Mouse (Mus musculus) stomach, postnatal 0 days (tissue): ENCODE measurements at regions not wholly inside any gene's neighbourhood (a gene's known extent, or its start where the extent isn't known, plus 50 kb on each side); places are given as distances from the start of the nearest gene placed in this dataset.

Source experiments
- CTCF ChIP-seq: IDR thresholded peaks from 2 replicates; pipeline ENCODE4 v1.5.1; 2016; ENCODE audit warnings: antibody characterized with exemption, low read depth, mild to moderate bottlenecking, moderate library complexity
- EP300 ChIP-seq: optimal IDR thresholded peaks from 2 replicates; pipeline ENCODE3; 2016; ENCODE audit warnings: antibody characterized with exemption

DNA sequence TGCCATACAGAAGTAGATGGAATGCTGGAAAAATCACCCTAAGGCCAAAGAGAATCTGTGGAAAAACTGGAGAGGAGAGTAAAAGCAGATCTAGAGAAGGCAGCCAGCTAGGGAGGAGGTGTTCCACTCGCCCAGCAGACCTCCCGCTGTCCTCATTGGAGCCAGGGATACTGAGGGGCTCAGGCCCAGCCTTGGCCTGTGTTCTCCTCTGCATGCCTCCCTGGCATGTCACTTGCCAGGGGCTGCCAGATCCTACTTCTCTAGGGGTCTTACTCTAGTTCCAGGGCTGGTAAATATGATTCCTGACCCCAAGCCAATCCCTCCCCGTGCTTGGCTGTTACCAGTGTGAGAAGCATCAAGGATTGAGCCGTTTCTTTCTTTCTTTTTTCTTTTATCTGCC is 59.5 kb upstream of the Cdon start:
- TF ChIP-seq CTCF (no peak), EP300 (no peak)
